Comparison of ENCODE assay signal across 12 mouse cellular contexts in genomic region chr11:72039599-72040386, GRCm38 (mm10). TPM values are rescaled to one million over a fixed set of nuclear protein-coding genes. Genes with fewer than 3 reads are reported as not detected.
DNase-seq lines count a peak whose midpoint lies in the region; ATAC-seq lines count a peak whose summit lies in the region.
"Had no signal": no experiment of that assay in that cellular context is flagged by ENCODE, and none has a peak within 500 bp of the region (broad histone marks: within the 10 kb centered on the region; RNA-seq: fewer than 3 reads in every experiment).

No protein-coding gene starts in this region.

- peak; percentile 47 to 61 for DNase-seq in right cerebral cortex, adult 2 months (ENCODE audit: low spot score in 2 of 2)
- DNase-seq in right cerebral cortex, adult 18-20 months = no peak
- no peak for DNase-seq in midbrain, embryonic 11.5 days (ENCODE audit: low spot score, missing footprints)
- no peak for DNase-seq in kidney, adult 9 months
- DNase-seq in adrenal gland, adult 18-20 months (ENCODE audit: low spot score in 2 of 2) = no peak
- DNase-seq: adrenal gland, postnatal 10 days; cerebellum, adult 9-10 months; lung, postnatal 10 days had no signal

- H3K9ac ChIP-seq in forebrain, embryonic 12.5 days = peak overlapping the region; percentile 33; the same call in 1 of the 2 replicates
- peak overlapping the region; percentile 38 for H3K9ac ChIP-seq in midbrain, embryonic 11.5 days (ENCODE audit: low read length)
- H3K9ac ChIP-seq: limb, embryonic 12.5 days had no signal

- peak overlapping the region; percentile 37 for H3K4me2 ChIP-seq in forebrain, embryonic 12.5 days
- no peak overlapping the region; the same call in 1 of the 2 replicates for H3K4me2 ChIP-seq in midbrain, embryonic 11.5 days
- H3K4me2 ChIP-seq: limb, embryonic 12.5 days had no signal

- no peak overlapping the region for H3K4me3 ChIP-seq in forebrain, embryonic 12.5 days (replicated peaks)
- H3K4me3 ChIP-seq in midbrain, embryonic 11.5 days (ENCODE audit: low read depth, low read length) = no peak overlapping the region
- H3K4me3 ChIP-seq: erythroblast, embryonic 14.5 days; limb, embryonic 12.5 days had no signal

- no peaks in the 10 kb centered on the region for H3K9me3 ChIP-seq in forebrain, embryonic 12.5 days
- no peaks in the 10 kb centered on the region for H3K9me3 ChIP-seq in midbrain, embryonic 11.5 days (ENCODE audit: control insufficient read depth, low read length)
- H3K9me3 ChIP-seq: limb, embryonic 12.5 days had no signal

- H3K27ac ChIP-seq in forebrain, embryonic 12.5 days = peak overlapping the region; percentile 47; the same call in 1 of the 2 replicates
- no peak overlapping the region for H3K27ac ChIP-seq in midbrain, embryonic 11.5 days (ENCODE audit: low read depth, low read length)
- H3K27ac ChIP-seq: limb, embryonic 12.5 days had no signal

- WGBS in forebrain, embryonic 12.5 days = 27% methylated on average over 16 of the region's 16 CpGs
- 26% methylated on average over 16 of the region's 16 CpGs for WGBS in midbrain, embryonic 11.5 days

- peaks cover 59% of the 10 kb centered on the region for H3K4me1 ChIP-seq in forebrain, embryonic 12.5 days
- H3K4me1 ChIP-seq in midbrain, embryonic 11.5 days (ENCODE audit: control insufficient read depth, insufficient read depth, low read length) = peaks cover 43% of the 10 kb centered on the region

- no peaks in the 10 kb centered on the region for H3K27me3 ChIP-seq in forebrain, embryonic 12.5 days
- peaks cover 3% of the 10 kb centered on the region; the same call in 1 of the 2 replicates for H3K27me3 ChIP-seq in midbrain, embryonic 11.5 days (ENCODE audit: control insufficient read depth, insufficient read depth, low read length)

- H3K36me3 ChIP-seq in forebrain, embryonic 12.5 days (replicated peaks) = peaks cover 10% of the 10 kb centered on the region
- no peaks in the 10 kb centered on the region; the same call in 1 of the 2 replicates for H3K36me3 ChIP-seq in midbrain, embryonic 11.5 days (ENCODE audit: control insufficient read depth, insufficient read depth, low read length)

- no peak for ATAC-seq in forebrain, embryonic 12.5 days (ENCODE audit: low FRiP score)
- ATAC-seq in midbrain, embryonic 11.5 days (ENCODE audit: low FRiP score) = no peak
- ATAC-seq in megakaryocyte, adult 5-6 weeks (ENCODE audit: poor library complexity, severe bottlenecking) = no peak

RNA-seq across cellular contexts. Expression of gene Pimreg, which starts 2.0 kb away (rescaled TPM):
- 187 and 191 TPM in 2 replicates for polyA plus RNA-seq in forebrain, embryonic 12.5 days (2016; fragmentation: Nextera tagmentation; extraction: Ambion mirVana)
- polyA plus RNA-seq in midbrain, embryonic 11.5 days (2014; fragmentation: Nextera tagmentation; extraction: Ambion mirVana) = 201 and 214 TPM in 2 replicates
- 1 to 10 TPM in 1 of 2 experiments, under 1 TPM in 1; 0.51 to 2.1 TPM for total RNA-seq in adrenal gland, adult 18-20 months (2021)
- 34.0 and 34.1 TPM in 2 replicates for total RNA-seq in megakaryocyte, adult 5-6 weeks (2015)
- 16.3 and 17.2 TPM in 2 replicates for total RNA-seq in megakaryocyte, adult 5-6 weeks (2017)

RNA-seq across cellular contexts. Expression of gene Aipl1, which starts 2.5 kb away (rescaled TPM):
- polyA plus RNA-seq in forebrain, embryonic 12.5 days (2016; fragmentation: Nextera tagmentation; extraction: Ambion mirVana) = 0.37 and 0.50 TPM in 2 replicates
- polyA plus RNA-seq in midbrain, embryonic 11.5 days (2014; fragmentation: Nextera tagmentation; extraction: Ambion mirVana) = 0.15 and 0.44 TPM in 2 replicates
- not detected for total RNA-seq in adrenal gland, adult 18-20 months (2021)
- 0.29 and 0.93 TPM in 2 replicates for total RNA-seq in megakaryocyte, adult 5-6 weeks (2015)
- 0.37 and 0.77 TPM in 2 replicates for total RNA-seq in megakaryocyte, adult 5-6 weeks (2017)

Comparison
In these comparisons a context has a peak if more than half of its experiments do, and no peak if none do; other contexts are left out.
1. DNase-seq: peak in right cerebral cortex, adult 2 months (2 of 2); none in right cerebral cortex, adult 18-20 months (single experiment), midbrain, embryonic 11.5 days (single experiment), kidney, adult 9 months (single experiment) and adrenal gland, adult 18-20 months (0 of 2).
2. RNA of gene Pimreg, which starts 2.0 kb away (total RNA-seq): 16.3 to 34.1 TPM in megakaryocyte, adult 5-6 weeks; 0.51 to 2.1 TPM in adrenal gland, adult 18-20 months; every median in the first group is over 4 times any median in the second.